Mouse (Mus musculus): ENCODE results near the gene Rrp8. TPM values are rescaled to one million over a fixed set of nuclear protein-coding genes. Genes with fewer than 3 reads are reported as not detected.

The Rrp8 gene
- polyA plus RNA-seq, 1 experiment = 2.4 TPM

- H3K36me3 ChIP-seq (ENCODE audit: control insufficient read depth, insufficient read depth, low read length) = no peaks in the 10 kb centered on the region; the same call in none of the 2 replicates
- H3K4me1 ChIP-seq (ENCODE audit: control insufficient read depth, insufficient read depth, low read length) = no peaks in the 10 kb centered on the region
- no peak overlapping the region for H3K4me3 ChIP-seq (ENCODE audit: control insufficient read depth, low read depth, low read length)
- TF ChIP-seq POLR2A (IDR thresholded peaks at IDR 0.05; ENCODE audit: control insufficient read depth, low read depth, low read length) = no peak
- TF ChIP-seq CTCF (IDR thresholded peaks at IDR 0.05; ENCODE audit: control insufficient read depth, insufficient read depth, insufficient replicate concordance, low read depth, low read length) = no peak
- no peak overlapping the region for H3K27ac ChIP-seq (ENCODE audit: control insufficient read depth, insufficient read depth, low read depth, low read length)
- H3K27me3 ChIP-seq (ENCODE audit: control insufficient read depth, insufficient read depth, low read length) = no peaks in the 10 kb centered on the region
These were observed 46.3 kb downstream of the Rrp8 start for GRCm38 (mm10) chr7:105690875-105691274.

DNA sequence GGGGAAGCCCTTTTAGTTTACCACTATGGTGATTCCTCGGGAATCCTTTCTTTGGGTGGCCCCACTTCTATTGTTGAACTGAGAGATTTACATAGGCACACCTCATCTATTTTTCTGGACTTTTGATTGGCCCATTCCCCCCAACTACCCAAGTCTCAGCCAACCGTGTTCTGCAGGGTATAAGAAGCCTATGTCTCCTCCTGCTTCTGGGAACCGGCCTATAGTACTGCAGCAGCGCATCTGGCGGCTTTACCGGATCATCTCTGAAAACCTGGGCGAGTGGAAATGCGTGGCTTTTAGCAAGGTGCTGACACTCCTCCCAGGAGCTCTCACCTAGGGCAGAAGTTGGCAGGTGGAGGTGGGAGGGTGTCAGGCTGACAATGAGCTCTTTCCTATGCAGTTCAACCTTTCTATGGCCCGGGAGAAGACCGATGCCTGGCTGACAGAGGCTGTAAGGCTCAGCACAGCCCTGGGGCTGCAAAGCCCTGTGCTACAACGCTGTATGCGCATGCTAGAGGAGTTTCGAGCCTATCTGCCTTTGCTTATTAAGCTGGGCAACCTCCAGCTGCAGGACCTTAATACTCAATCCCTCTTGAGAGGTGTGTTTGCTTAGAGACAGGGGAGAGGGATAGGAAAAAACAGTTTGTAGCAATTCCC lies 51.5 kb downstream of the Rrp8 start:
- H3K27me3 ChIP-seq (ENCODE audit: control insufficient read depth, insufficient read depth, low read length) = no peaks in the 10 kb centered on the region
- H3K27ac ChIP-seq (ENCODE audit: control insufficient read depth, insufficient read depth, low read depth, low read length) = no peak overlapping the region
- no peak for TF ChIP-seq CTCF (IDR thresholded peaks at IDR 0.05; ENCODE audit: control insufficient read depth, insufficient read depth, insufficient replicate concordance, low read depth, low read length)
- TF ChIP-seq POLR2A (IDR thresholded peaks at IDR 0.05; ENCODE audit: control insufficient read depth, low read depth, low read length) = no peak
- no peak overlapping the region for H3K4me3 ChIP-seq (ENCODE audit: control insufficient read depth, low read depth, low read length)
- H3K36me3 ChIP-seq (ENCODE audit: control insufficient read depth, insufficient read depth, low read length) = no peaks in the 10 kb centered on the region; the same call in none of the 2 replicates
- H3K4me1 ChIP-seq (ENCODE audit: control insufficient read depth, insufficient read depth, low read length) = no peaks in the 10 kb centered on the region

Other genes starting within 250 kb of the Rrp8 start
- 3.9 and 4.0 TPM in 2 replicates for gene Smpd1, start 183.0 kb downstream of the Rrp8 start, polyA plus RNA-seq (2012; rRNA removed)
- 33.9 and 37.4 TPM in 2 replicates for gene Apbb1, start 155.7 kb downstream of the Rrp8 start, polyA plus RNA-seq (2012; rRNA removed)
- 0.30 and 0.36 TPM in 2 replicates for gene Hpx, start 137.2 kb downstream of the Rrp8 start, polyA plus RNA-seq (2012; rRNA removed)
- 4.6 and 5.1 TPM in 2 replicates for gene Trim3, start 103.8 kb downstream of the Rrp8 start, polyA plus RNA-seq (2012; rRNA removed)
- gene Timm10b, start 97.3 kb downstream of the Rrp8 start, polyA plus RNA-seq (2012; rRNA removed) = 73.6 and 76.1 TPM in 2 replicates
- 12.4 and 12.5 TPM in 2 replicates for gene Arfip2, start 97.0 kb downstream of the Rrp8 start, polyA plus RNA-seq (2012; rRNA removed)
- 52.1 and 76.2 TPM in 2 replicates for gene Gm45799, start 96.8 kb downstream of the Rrp8 start, polyA plus RNA-seq (2012; rRNA removed)
- 31.7 and 31.9 TPM in 2 replicates for gene Dnhd1, start 86.6 kb downstream of the Rrp8 start, polyA plus RNA-seq (2012; rRNA removed)
- 42.9 and 44.0 TPM in 2 replicates for gene Ilk, start 793 bp downstream of the Rrp8 start, polyA plus RNA-seq (2012; rRNA removed)
- 472 and 503 TPM in 2 replicates for gene Taf10, start 7.0 kb upstream of the Rrp8 start, polyA plus RNA-seq (2012; rRNA removed)
- 9.9 and 10.5 TPM in 2 replicates for gene Tpp1, start 14.8 kb upstream of the Rrp8 start, polyA plus RNA-seq (2012; rRNA removed)
- gene Dchs1, start 50.3 kb upstream of the Rrp8 start, polyA plus RNA-seq (2012; rRNA removed) = 3.2 and 5.5 TPM in 2 replicates
- 73.3 and 97.2 TPM in 2 replicates for gene Mrpl17, start 73.7 kb upstream of the Rrp8 start, polyA plus RNA-seq (2012; rRNA removed)
- 0.26 TPM in 1 of 2 replicates, not detected in the other for gene Gm4070, start 216.6 kb upstream of the Rrp8 start, polyA plus RNA-seq (2012; rRNA removed)

Data from testis, adult 2 months (tissue).